In genomic region chr12:82458017-82458416, GRCm38 (mm10) we compare ENCODE assay signal across 16 mouse cellular contexts.
DNase-seq lines count a peak whose midpoint lies in the region; ATAC-seq lines count a peak whose summit lies in the region.
"Had no signal": no experiment of that assay in that cellular context is flagged by ENCODE, and none has a peak within 500 bp of the region (broad histone marks: within the 10 kb centered on the region; RNA-seq: fewer than 3 reads in every experiment).

No protein-coding gene starts in this region.

- no peak for ATAC-seq in megakaryocyte progenitor cell, adult 5-6 weeks (replicated peaks; ENCODE audit: poor library complexity)
- ATAC-seq: hindbrain, embryonic 16.5 days; midbrain, embryonic 15.5 days had no signal

- peak; percentile 77 for DNase-seq in heart, adult 11 months
- DNase-seq in heart, postnatal 4 days, result no peak
- DNase-seq in brain, adult 2 months (ENCODE audit: low read depth, low spot score), result peak; percentile 81
- DNase-seq in cerebellum, adult 18-20 months, result peak; percentile 41 to 45
- DNase-seq in cerebellum, postnatal 36 days, result peak; percentile 34 to 35
- DNase-seq in frontal cortex, postnatal 36 days (ENCODE audit: low spot score in 2 of 2), result no peak
- DNase-seq in gastrocnemius, postnatal 25 days, result no peak
- DNase-seq: adrenal gland, postnatal 25 days; embryo, embryonic 11 days; gastrocnemius, postnatal 10 days; heart, postnatal 14 days; kidney, adult 11 months; right cerebral cortex, adult 18-20 months had no signal

Comparison
In these comparisons a context has a peak if more than half of its experiments do, and no peak if none do; other contexts are left out.
1. DNase-seq: peak in heart, adult 11 months (single experiment), brain, adult 2 months (single experiment), cerebellum, adult 18-20 months (2 of 2) and cerebellum, postnatal 36 days (2 of 2); none in heart, postnatal 4 days (single experiment), frontal cortex, postnatal 36 days (0 of 2) and gastrocnemius, postnatal 25 days (single experiment).